Comparison of ENCODE assay signal across 31 mouse cellular contexts in genomic region chr14:32812429-32812828, GRCm38 (mm10). TPM values are rescaled to one million over a fixed set of nuclear protein-coding genes. Genes with fewer than 3 reads are reported as not detected.
"Had no signal": no experiment of that assay in that cellular context is flagged by ENCODE, and none has a peak within 500 bp of the region (broad histone marks: within the 10 kb centered on the region; RNA-seq: fewer than 3 reads in every experiment).

No protein-coding gene starts in this region.

- H3K4me2 ChIP-seq: limb, embryonic 12.5 days; limb, embryonic 15.5 days; liver, embryonic 11.5 days; lung, embryonic 14.5 days; midbrain, embryonic 13.5 days; neural tube, embryonic 13.5 days had no signal

- H3K9ac ChIP-seq: limb, embryonic 12.5 days; limb, embryonic 15.5 days; liver, embryonic 14.5 days; liver, postnatal 0 days; lung, embryonic 14.5 days; midbrain, embryonic 13.5 days; neural tube, embryonic 13.5 days had no signal

- H3K27me3 ChIP-seq: limb, embryonic 15.5 days; midbrain, embryonic 13.5 days; neural tube, embryonic 13.5 days had no signal

- ATAC-seq: liver, postnatal 0 days; lung, postnatal 0 days; midbrain, embryonic 13.5 days; midbrain, embryonic 16.5 days had no signal

- H3K36me3 ChIP-seq: limb, embryonic 12.5 days; limb, embryonic 15.5 days; midbrain, embryonic 10.5 days; midbrain, embryonic 13.5 days; neural tube, embryonic 13.5 days had no signal

- H3K9me3 ChIP-seq: limb, embryonic 12.5 days; limb, embryonic 15.5 days; midbrain, embryonic 10.5 days; midbrain, embryonic 13.5 days; neural tube, embryonic 13.5 days had no signal

- DNase-seq: kidney, adult 2 months; kidney, postnatal 25 days; left cerebral cortex, postnatal 4 days; liver, postnatal 0 days; lung, embryonic 14.5 days; right cerebral cortex, adult 18-20 months; thymus, adult 2 months; thymus, postnatal 14 days; thymus, postnatal 4 days had no signal

- H3K4me3 ChIP-seq: limb, embryonic 12.5 days; limb, embryonic 15.5 days; megakaryocyte, embryonic 14.5 days; midbrain, embryonic 10.5 days; midbrain, embryonic 13.5 days; myocyte; neural tube, embryonic 13.5 days had no signal

- H3K27ac ChIP-seq: kidney, postnatal 0 days; limb, embryonic 12.5 days; limb, embryonic 15.5 days; liver, embryonic 14.5 days; macrophage; midbrain, embryonic 10.5 days; midbrain, embryonic 13.5 days; neural tube, embryonic 13.5 days had no signal

- H3K4me1 ChIP-seq: limb, embryonic 12.5 days; midbrain, embryonic 10.5 days; midbrain, embryonic 13.5 days had no signal

RNA-seq across cellular contexts. Expression of gene Fam170b, which starts 21.3 kb away (rescaled TPM):
- total RNA-seq: layer of hippocampus, adult 8-10 months; layer of hippocampus, postnatal 10 days; left cerebral cortex, adult 8-10 months; left cerebral cortex, postnatal 14 days; left cerebral cortex, postnatal 4 days; neutrophil, adult 5-6 weeks had no signal
- polyA plus RNA-seq: kidney, adult 2 months; large intestine, adult 2 months; limb, embryonic 12.5 days; limb, embryonic 15.5 days; liver, embryonic 11.5 days; macrophage; midbrain, embryonic 10.5 days; midbrain, embryonic 13.5 days; myocyte; small intestine, adult 2 months; spleen, adult 2 months; thymus, adult 2 months had no signal

RNA-seq across cellular contexts. Expression of gene Tmem273, which starts 26.7 kb away (rescaled TPM):
- total RNA-seq: left cerebral cortex, postnatal 4 days had no signal

RNA-seq across cellular contexts. Expression of gene Vstm4, which starts 44.1 kb away (rescaled TPM):
- total RNA-seq: monocyte, adult 5-6 weeks; neutrophil, adult 5-6 weeks had no signal
- polyA plus RNA-seq: myocyte had no signal
